Mouse (Mus musculus) layer of hippocampus, postnatal 25 days (tissue): ENCODE measurements around the gene Sh3bp4. TPM values are rescaled to one million over a fixed set of nuclear protein-coding genes. Genes with fewer than 3 reads are reported as not detected.
A peak's percentile ranks its signal among the peaks of the same experiment; 100 is the strongest.

Source experiments
- DNase-seq, 2 experiments: peaks; one replicate each; pipeline ENCODE4 v3.0.0; 2022; ENCODE audit warnings: mixed read lengths in 2 of 2, low spot score in 1 of 2; ENCODE audit errors: extremely low spot score in 1 of 2
- total RNA-seq, 2 experiments: library from RNA; stranded (reverse); gene quantifications; 2 replicates each; pipeline ENCODE4 v1.2.3; 2021

Sh3bp4 gene
- total RNA-seq, 2 experiments from 2014 or later: 28.3 to 29.3 TPM

GRCm38 (mm10) chr1:89092019-89092418 lies 21.8 kb downstream of the Sh3bp4 start:
- no peak for DNase-seq

GRCm38 (mm10) chr1:89092442-89092991 lies 22.3 kb downstream of the Sh3bp4 start:
- peak in 1 of 2 experiments; percentile 46 for DNase-seq

GRCm38 (mm10) chr1:89093696-89094095 lies 23.5 kb downstream of the Sh3bp4 start:
- DNase-seq: no peak

GRCm38 (mm10) chr1:89094416-89094815 lies 24.2 kb downstream of the Sh3bp4 start:
- no peak for DNase-seq

GRCm38 (mm10) chr1:89095642-89096424 lies 25.6 kb downstream of the Sh3bp4 start:
- no peak for DNase-seq

GRCm38 (mm10) chr1:89102231-89103003 lies 32.2 kb downstream of the Sh3bp4 start:
- no peak for DNase-seq

GRCm38 (mm10) chr1:89103004-89103263 lies 32.7 kb downstream of the Sh3bp4 start:
- DNase-seq: no peak

GRCm38 (mm10) chr1:89103505-89103904 lies 33.3 kb downstream of the Sh3bp4 start:
- DNase-seq: no peak

GRCm38 (mm10) chr1:89104066-89104765 lies 34.0 kb downstream of the Sh3bp4 start:
- DNase-seq: no peak

GRCm38 (mm10) chr1:89105891-89106830 lies 35.9 kb downstream of the Sh3bp4 start:
- DNase-seq: no peak

GRCm38 (mm10) chr1:89107466-89107865 lies 37.3 kb downstream of the Sh3bp4 start:
- DNase-seq: no peak

GRCm38 (mm10) chr1:89108340-89108896 lies 38.2 kb downstream of the Sh3bp4 start:
- DNase-seq: no peak

GRCm38 (mm10) chr1:89109767-89110166 lies 39.6 kb downstream of the Sh3bp4 start:
- no peak for DNase-seq

- no peak for DNase-seq
Observed at GRCm38 (mm10) chr1:89110767-89111534, 40.7 kb downstream of the Sh3bp4 start.

GRCm38 (mm10) chr1:89112544-89112943 lies 42.3 kb downstream of the Sh3bp4 start:
- DNase-seq: no peak

- DNase-seq: no peak
Observed at GRCm38 (mm10) chr1:89113731-89114130, 43.5 kb downstream of the Sh3bp4 start.

GRCm38 (mm10) chr1:89117062-89117461 lies 46.8 kb downstream of the Sh3bp4 start:
- no peak for DNase-seq

GRCm38 (mm10) chr1:89118076-89118475 lies 47.9 kb downstream of the Sh3bp4 start:
- DNase-seq: no peak

GRCm38 (mm10) chr1:89118836-89119235 lies 48.6 kb downstream of the Sh3bp4 start:
- no peak for DNase-seq
